Mouse (Mus musculus) stomach, postnatal 0 days (tissue): ENCODE measurements around the gene Prkab1.

Experiments
- CTCF ChIP-seq: IDR thresholded peaks from 2 replicates; pipeline ENCODE4 v1.5.1; 2016; ENCODE audit warnings: antibody characterized with exemption, low read depth, mild to moderate bottlenecking, moderate library complexity
- EP300 ChIP-seq: optimal IDR thresholded peaks from 2 replicates; pipeline ENCODE3; 2016; ENCODE audit warnings: antibody characterized with exemption

GRCm38 (mm10) chr5:116049821-116050220 is 25.5 kb upstream of the Prkab1 start:
- TF ChIP-seq CTCF (no peak), EP300 (no peak)
